In the genomic region with DNA sequence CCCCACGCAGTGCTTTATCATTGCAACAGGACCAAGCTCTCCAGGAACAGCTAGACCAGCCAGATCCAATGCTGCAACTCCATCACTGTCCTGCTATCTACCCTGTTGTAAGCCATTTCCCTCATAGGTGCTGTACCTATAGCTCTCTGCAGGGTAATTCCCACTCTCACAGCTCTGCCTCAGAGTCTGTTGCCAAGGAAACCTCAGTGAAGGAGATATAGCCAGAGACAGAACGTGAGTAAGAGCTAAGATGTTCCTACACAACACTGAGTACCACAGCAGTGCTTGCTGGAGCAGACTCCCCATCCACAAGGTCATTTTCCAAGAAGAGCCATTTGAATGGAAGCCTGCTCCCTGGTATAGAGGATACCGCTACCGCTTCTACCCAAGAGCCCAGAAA, we compare ENCODE assay signal across 9 mouse cellular contexts. TPM values are rescaled to one million over a fixed set of nuclear protein-coding genes. Genes with fewer than 3 reads are reported as not detected.
A peak's percentile ranks its signal among the peaks of the same experiment; 100 is the strongest.
DNase-seq lines count a peak whose midpoint lies in the region; ATAC-seq and TF ChIP-seq lines count a peak whose summit lies in the region.
"Had no signal": no experiment of that assay in that cellular context is flagged by ENCODE, and none has a peak within 500 bp of the region (broad histone marks: within the 10 kb centered on the region; RNA-seq: fewer than 3 reads in every experiment).

No protein-coding gene starts in this region.

- H3K4me1 ChIP-seq in heart, embryonic 13.5 days: peaks cover 39% of the 10 kb centered on the region
- peaks cover 37% of the 10 kb centered on the region for H3K4me1 ChIP-seq in heart, embryonic 12.5 days (replicated peaks)
- H3K4me1 ChIP-seq in lung, embryonic 14.5 days (ENCODE audit: insufficient read depth): peaks cover 17% of the 10 kb centered on the region
- peaks cover 20% of the 10 kb centered on the region for H3K4me1 ChIP-seq in embryonic facial prominence, embryonic 14.5 days (ENCODE audit: control insufficient read depth, insufficient read depth, low read length)
- H3K4me1 ChIP-seq in limb, embryonic 12.5 days (replicated peaks): peaks cover 48% of the 10 kb centered on the region

- no peak overlapping the region for H3K4me3 ChIP-seq in heart, embryonic 13.5 days
- no peak overlapping the region for H3K4me3 ChIP-seq in heart, embryonic 12.5 days
- H3K4me3 ChIP-seq in lung, embryonic 14.5 days (ENCODE audit: low read depth, low read length): no peak overlapping the region
- peak overlapping the region; percentile 32; the same call in 1 of the 2 replicates for H3K4me3 ChIP-seq in embryonic facial prominence, embryonic 14.5 days (ENCODE audit: low read depth, low read length)
- H3K4me3 ChIP-seq in limb, embryonic 12.5 days (replicated peaks): peak overlapping the region; percentile 24

- no peaks in the 10 kb centered on the region for H3K36me3 ChIP-seq in heart, embryonic 13.5 days
- H3K36me3 ChIP-seq in heart, embryonic 12.5 days: no peaks in the 10 kb centered on the region
- H3K36me3 ChIP-seq in lung, embryonic 14.5 days (ENCODE audit: insufficient read depth): no peaks in the 10 kb centered on the region
- no peaks in the 10 kb centered on the region for H3K36me3 ChIP-seq in embryonic facial prominence, embryonic 14.5 days (ENCODE audit: control insufficient read depth, insufficient read depth, low read length)
- H3K36me3 ChIP-seq in limb, embryonic 12.5 days: no peaks in the 10 kb centered on the region

- no peak overlapping the region for H3K9ac ChIP-seq in heart, embryonic 13.5 days
- H3K9ac ChIP-seq in heart, embryonic 12.5 days: no peak overlapping the region
- H3K9ac ChIP-seq in lung, embryonic 14.5 days: no peak overlapping the region
- H3K9ac ChIP-seq in embryonic facial prominence, embryonic 14.5 days (ENCODE audit: low read depth, low read length): no peak overlapping the region; the same call in 1 of the 2 replicates
- H3K9ac ChIP-seq in limb, embryonic 12.5 days (replicated peaks): no peak overlapping the region

- H3K27me3 ChIP-seq in heart, embryonic 13.5 days (replicated peaks): no peaks in the 10 kb centered on the region
- 0 out of 2 replicates have a peak, but pooled peaks cover 3% of the 10 kb centered on the region for H3K27me3 ChIP-seq in heart, embryonic 12.5 days (replicated peaks)
- no peaks in the 10 kb centered on the region for H3K27me3 ChIP-seq in lung, embryonic 14.5 days (ENCODE audit: insufficient read depth, low read length)
- H3K27me3 ChIP-seq in embryonic facial prominence, embryonic 14.5 days (replicated peaks; ENCODE audit: control insufficient read depth, insufficient read depth, low read length): no peaks in the 10 kb centered on the region
- H3K27me3 ChIP-seq in limb, embryonic 12.5 days: 0 out of 2 replicates have a peak, but pooled peaks cover 2% of the 10 kb centered on the region

- peak overlapping the region; percentile 63; the same call in 1 of the 2 replicates for H3K27ac ChIP-seq in heart, embryonic 13.5 days (replicated peaks)
- no peak overlapping the region for H3K27ac ChIP-seq in heart, embryonic 12.5 days (ENCODE audit: poor library complexity, severe bottlenecking)
- no peak overlapping the region for H3K27ac ChIP-seq in lung, embryonic 14.5 days (ENCODE audit: low read depth)
- H3K27ac ChIP-seq in embryonic facial prominence, embryonic 14.5 days (replicated peaks; ENCODE audit: low read depth, low read length): no peak overlapping the region
- no peak overlapping the region for H3K27ac ChIP-seq in limb, embryonic 12.5 days

- DNase-seq in lung, embryonic 14.5 days: no peak
- DNase-seq in lung, postnatal 14 days: no peak
- no peak for DNase-seq in embryonic facial prominence, embryonic 14.5 days (ENCODE audit: low spot score)
- no peak for DNase-seq in yolk sac, embryonic 10.5 days (ENCODE audit: low spot score)
- DNase-seq: kidney, postnatal 10 days; left cerebral cortex, postnatal 4 days had no signal

- no peak for TF ChIP-seq CTCF in lung, embryonic 14.5 days (IDR thresholded peaks at IDR 0.05; ENCODE audit: low read depth)

- WGBS in heart, embryonic 13.5 days: 74% methylated on average over 4 of the region's 4 CpGs
- WGBS in heart, embryonic 12.5 days: 80% methylated on average over 4 of the region's 4 CpGs
- 79% methylated on average over 4 of the region's 4 CpGs for WGBS in lung, embryonic 14.5 days
- WGBS in embryonic facial prominence, embryonic 14.5 days: 85% methylated on average over 4 of the region's 4 CpGs
- WGBS in limb, embryonic 12.5 days: 82% methylated on average over 4 of the region's 4 CpGs

- no peak for ATAC-seq in heart, embryonic 13.5 days (ENCODE audit: extremely low read depth, insufficient number of reproducible peaks, low FRiP score, low TSS enrichment)
- no peak for ATAC-seq in heart, embryonic 12.5 days (ENCODE audit: insufficient number of reproducible peaks, low FRiP score)
- ATAC-seq in lung, embryonic 14.5 days (ENCODE audit: insufficient read depth): no peak
- no peak for ATAC-seq in embryonic facial prominence, embryonic 14.5 days (ENCODE audit: low read depth)
- ATAC-seq in limb, embryonic 12.5 days (ENCODE audit: insufficient number of reproducible peaks, insufficient read depth, low FRiP score, low TSS enrichment, low read depth): no peak

- no peaks in the 10 kb centered on the region for H3K9me3 ChIP-seq in heart, embryonic 13.5 days
- no peaks in the 10 kb centered on the region for H3K9me3 ChIP-seq in heart, embryonic 12.5 days (replicated peaks)
- H3K9me3 ChIP-seq in lung, embryonic 14.5 days (ENCODE audit: low read depth, low read length): no peaks in the 10 kb centered on the region
- H3K9me3 ChIP-seq in embryonic facial prominence, embryonic 14.5 days (ENCODE audit: control insufficient read depth, low read length): no peaks in the 10 kb centered on the region
- H3K9me3 ChIP-seq in limb, embryonic 12.5 days: no peaks in the 10 kb centered on the region

- peak overlapping the region; percentile 68 for H3K4me2 ChIP-seq in heart, embryonic 13.5 days
- H3K4me2 ChIP-seq in heart, embryonic 12.5 days: no peak overlapping the region
- H3K4me2 ChIP-seq in lung, embryonic 14.5 days: peak overlapping the region; percentile 54; the same call in 1 of the 2 replicates
- peak overlapping the region; percentile 51; the same call in 1 of the 2 replicates for H3K4me2 ChIP-seq in embryonic facial prominence, embryonic 14.5 days (ENCODE audit: low read depth, low read length)
- H3K4me2 ChIP-seq in limb, embryonic 12.5 days: peak overlapping the region; percentile 53

RNA-seq across cellular contexts. Expression of a gene that starts 1.3 kb away (rescaled TPM):
- 2.6 TPM in 2 replicates for polyA plus RNA-seq in heart, embryonic 13.5 days (2015; fragmentation: Nextera tagmentation; extraction: Ambion mirVana)
- 1.8 and 2.0 TPM in 2 replicates for polyA plus RNA-seq in heart, embryonic 12.5 days (2016; fragmentation: Nextera tagmentation; extraction: Ambion mirVana)
- 2.3 and 2.8 TPM in 2 replicates for polyA plus RNA-seq in lung, embryonic 14.5 days (2014; fragmentation: Nextera tagmentation; extraction: Ambion mirVana)
- 6.0 and 7.2 TPM in 2 replicates for polyA plus RNA-seq in embryonic facial prominence, embryonic 14.5 days (2014; fragmentation: Nextera tagmentation; extraction: Ambion mirVana)
- 2.9 and 3.4 TPM in 2 replicates for polyA plus RNA-seq in limb, embryonic 12.5 days (2016; fragmentation: Nextera tagmentation; extraction: Ambion mirVana)

RNA-seq across cellular contexts. Expression of a gene that starts 50.4 kb away (rescaled TPM):
- polyA plus RNA-seq in heart, embryonic 13.5 days (2015; fragmentation: Nextera tagmentation; extraction: Ambion mirVana): 4.0 and 4.4 TPM in 2 replicates
- polyA plus RNA-seq in heart, embryonic 12.5 days (2016; fragmentation: Nextera tagmentation; extraction: Ambion mirVana): 4.6 and 5.6 TPM in 2 replicates
- polyA plus RNA-seq in lung, embryonic 14.5 days (2014; fragmentation: Nextera tagmentation; extraction: Ambion mirVana): 0.13 and 0.22 TPM in 2 replicates
- polyA plus RNA-seq in embryonic facial prominence, embryonic 14.5 days (2014; fragmentation: Nextera tagmentation; extraction: Ambion mirVana): 2.0 and 4.3 TPM in 2 replicates
- polyA plus RNA-seq in limb, embryonic 12.5 days (2016; fragmentation: Nextera tagmentation; extraction: Ambion mirVana): 0.32 and 0.45 TPM in 2 replicates

Comparison
In these comparisons a context has a peak if more than half of its experiments do, and no peak if none do; other contexts are left out.
1. H3K4me3 ChIP-seq: peak in embryonic facial prominence, embryonic 14.5 days (single experiment) and limb, embryonic 12.5 days (single experiment); none in heart, embryonic 13.5 days (single experiment), heart, embryonic 12.5 days (single experiment) and lung, embryonic 14.5 days (single experiment).